Mouse (Mus musculus): ENCODE measurements around the gene Pcdh15. TPM values are rescaled to one million over a fixed set of nuclear protein-coding genes. Genes with fewer than 3 reads are reported as not detected.
A peak's percentile ranks its signal among the peaks of the same experiment; 100 is the strongest.

Pcdh15 gene
- total and polyA plus RNA-seq, 3 experiments, result not detected

DNA sequence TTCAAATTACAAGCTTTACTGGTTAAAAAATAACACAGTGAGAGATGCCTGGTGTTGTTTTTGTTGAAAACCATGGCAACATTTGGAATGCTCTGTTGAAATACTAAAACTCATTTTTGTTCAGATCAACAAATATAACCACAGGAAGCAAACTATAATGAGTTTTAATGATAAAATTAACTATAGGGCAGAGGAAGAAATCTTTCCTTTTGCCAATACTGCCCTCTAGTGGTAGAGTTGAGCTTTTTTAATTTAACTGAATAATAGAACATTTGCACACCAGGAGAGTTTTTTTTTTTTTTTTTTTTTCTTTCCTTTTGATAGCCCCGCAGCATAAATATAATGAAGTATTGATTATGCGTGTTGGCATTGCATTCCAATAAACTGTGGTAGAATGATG lies 1364.8 kb downstream of the Pcdh15 start:
- Histone ChIP-seq H3K36me3 (ENCODE audit: control insufficient read depth in 1 of 2, insufficient read depth in 2 of 2, low read length in 2 of 2) (no peaks in the 10 kb centered on the region), H3K4me1 (ENCODE audit: control insufficient read depth in 1 of 2, insufficient read depth in 2 of 2, low read length in 2 of 2) (no peaks in the 10 kb centered on the region), H3K4me3 (ENCODE audit: control insufficient read depth in 1 of 2, insufficient read depth in 1 of 2, low read depth in 2 of 2, low read length in 2 of 2) (no peak overlapping the region), H3K79me2 (ENCODE audit: control insufficient read depth, insufficient read depth, low read length, poor library complexity) (no peaks in the 10 kb centered on the region), H3K27me3 (ENCODE audit: control insufficient read depth in 1 of 2, insufficient read depth in 2 of 2, low read length in 2 of 2) (no peaks in the 10 kb centered on the region), H3K9me3 (replicated peaks; ENCODE audit: insufficient read depth, low read length) (no peaks in the 10 kb centered on the region), H3K9ac (ENCODE audit: control insufficient read depth, low read depth, low read length, poor library complexity, severe bottlenecking) (no peak overlapping the region), H3K27ac (ENCODE audit: control insufficient read depth, low read depth, low read length) (no peak overlapping the region)
- DNase-seq (ENCODE audit: low read depth, low spot score), result peak; percentile 34
- no peak for TF ChIP-seq GABPA (IDR thresholded peaks at IDR 0.05; ENCODE audit: low read depth, low read length)
- TF ChIP-seq CTCF (IDR thresholded peaks at IDR 0.05 in 2 of 3, conservative IDR thresholded peaks at IDR 0.05 in 1 of 3; ENCODE audit: control insufficient read depth in 1 of 3, insufficient read depth in 1 of 3, low read depth in 2 of 3, low read length in 3 of 3, poor library complexity in 1 of 3, severe bottlenecking in 1 of 3), result peak in 1 of 3 experiments; percentile 55; a peak in 2 of 6 replicates
- no peak for TF ChIP-seq ZMIZ1 (IDR thresholded peaks at IDR 0.05; ENCODE audit: low read depth, low read length)
- TF ChIP-seq MYC (IDR thresholded peaks at IDR 0.05; ENCODE audit: low read depth, low read length), result no peak
- TF ChIP-seq TBP (IDR thresholded peaks at IDR 0.05; ENCODE audit: low read depth, low read length), result no peak
- no peak for TF ChIP-seq KAT2A (conservative IDR thresholded peaks at IDR 0.05; ENCODE audit: low read depth, low read length)
- peak; percentile 75 for TF ChIP-seq RAD21 (IDR thresholded peaks at IDR 0.05; ENCODE audit: low read depth, low read length)
- TF ChIP-seq USF1 (IDR thresholded peaks at IDR 0.05; ENCODE audit: low read depth, low read length), result no peak
- peak; percentile 59; the same call in 1 of the 2 replicates for TF ChIP-seq ZNF384 (IDR thresholded peaks at IDR 0.05; ENCODE audit: low read depth, low read length)
- no peak for TF ChIP-seq NELFE (IDR thresholded peaks at IDR 0.05; ENCODE audit: low read depth, low read length)
- TF ChIP-seq MYB (IDR thresholded peaks at IDR 0.05; ENCODE audit: low read depth, low read length), result no peak
- TF ChIP-seq SIN3A (IDR thresholded peaks at IDR 0.05; ENCODE audit: low read length), result no peak
- no peak for TF ChIP-seq MEF2A (IDR thresholded peaks at IDR 0.05; ENCODE audit: extremely low read depth, insufficient replicate concordance, low read depth, low read length, poor library complexity, severe bottlenecking)
- TF ChIP-seq ZC3H11A (IDR thresholded peaks at IDR 0.05; ENCODE audit: low read depth, low read length), result peak; percentile 31; the same call in 1 of the 2 replicates
- peak; percentile 49 for TF ChIP-seq SMC3 (IDR thresholded peaks at IDR 0.05; ENCODE audit: low read depth, low read length)
- no peak for TF ChIP-seq ZKSCAN1 (IDR thresholded peaks at IDR 0.05; ENCODE audit: low read depth, low read length)

DNA sequence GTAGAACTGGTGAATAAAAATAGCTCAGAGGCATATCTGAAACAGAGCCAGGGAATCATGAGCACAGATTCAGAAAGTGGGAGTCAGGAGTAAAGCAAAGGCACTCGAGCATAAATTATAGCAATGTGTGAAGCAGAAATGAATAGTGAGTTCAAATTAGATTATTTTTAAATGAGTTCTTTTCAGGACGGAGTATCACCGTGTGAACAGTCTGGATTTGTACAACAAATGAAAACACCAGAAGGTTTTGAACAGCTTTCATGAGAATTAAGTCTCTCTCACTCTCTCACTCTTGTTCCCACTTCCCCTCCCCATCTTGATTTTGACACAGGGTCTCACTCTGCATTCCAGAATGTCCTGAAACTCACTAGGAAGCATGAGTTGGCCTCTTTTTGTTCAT lies 1381.6 kb downstream of the Pcdh15 start:
- DNase-seq (ENCODE audit: low read depth, low spot score), result no peak
- H3K9me3 ChIP-seq (replicated peaks; ENCODE audit: insufficient read depth, low read length), result no peaks in the 10 kb centered on the region
- TF ChIP-seq BHLHE40 (IDR thresholded peaks at IDR 0.05; ENCODE audit: borderline replicate concordance, low read depth, low read length), result no peak
- TF ChIP-seq TAL1 (IDR thresholded peaks at IDR 0.05; ENCODE audit: low read length), result no peak
- TF ChIP-seq CTCF (IDR thresholded peaks at IDR 0.05 in 2 of 3, conservative IDR thresholded peaks at IDR 0.05 in 1 of 3; ENCODE audit: control insufficient read depth in 1 of 3, insufficient read depth in 1 of 3, low read depth in 2 of 3, low read length in 3 of 3, poor library complexity in 1 of 3, severe bottlenecking in 1 of 3), result no peak
- TF ChIP-seq MXI1 (IDR thresholded peaks at IDR 0.05; ENCODE audit: low read depth, low read length), result no peak
- no peak for TF ChIP-seq KAT2A (conservative IDR thresholded peaks at IDR 0.05; ENCODE audit: low read depth, low read length)
- no peak for TF ChIP-seq ZMIZ1 (IDR thresholded peaks at IDR 0.05; ENCODE audit: low read depth, low read length)
- TF ChIP-seq MAX (IDR thresholded peaks at IDR 0.05; ENCODE audit: low read length), result no peak
- no peak for TF ChIP-seq MYC (IDR thresholded peaks at IDR 0.05; ENCODE audit: low read depth, low read length)
- TF ChIP-seq GATA1 (IDR thresholded peaks at IDR 0.05; ENCODE audit: low read depth, low read length), result no peak
- no peak for TF ChIP-seq HCFC1 (IDR thresholded peaks at IDR 0.05; ENCODE audit: low read depth, low read length)
- no peak for TF ChIP-seq TCF12 (IDR thresholded peaks at IDR 0.05; ENCODE audit: low read depth, low read length)
- TF ChIP-seq MEF2A (IDR thresholded peaks at IDR 0.05; ENCODE audit: extremely low read depth, insufficient replicate concordance, low read depth, low read length, poor library complexity, severe bottlenecking), result no peak
- TF ChIP-seq E2F4 (IDR thresholded peaks at IDR 0.05; ENCODE audit: borderline replicate concordance, low read depth, low read length), result no peak
- TF ChIP-seq ZNF384 (IDR thresholded peaks at IDR 0.05; ENCODE audit: low read depth, low read length), result no peak
- TF ChIP-seq RCOR1 (IDR thresholded peaks at IDR 0.05; ENCODE audit: low read depth, low read length), result no peak
- TF ChIP-seq MAFK (IDR thresholded peaks at IDR 0.05; ENCODE audit: borderline replicate concordance, low read depth, low read length), result no peak
- TF ChIP-seq ETS1 (IDR thresholded peaks at IDR 0.05; ENCODE audit: low read depth, low read length), result no peak
- no peaks in the 10 kb centered on the region for H3K79me2 ChIP-seq (ENCODE audit: control insufficient read depth, insufficient read depth, low read length, poor library complexity)
- no peaks in the 10 kb centered on the region for H3K27me3 ChIP-seq (ENCODE audit: control insufficient read depth in 1 of 2, insufficient read depth in 2 of 2, low read length in 2 of 2)
- H3K4me3 ChIP-seq (ENCODE audit: control insufficient read depth in 1 of 2, insufficient read depth in 1 of 2, low read depth in 2 of 2, low read length in 2 of 2), result no peak overlapping the region
- H3K36me3 ChIP-seq (ENCODE audit: control insufficient read depth in 1 of 2, insufficient read depth in 2 of 2, low read length in 2 of 2), result no peaks in the 10 kb centered on the region
- H3K4me1 ChIP-seq (ENCODE audit: control insufficient read depth in 1 of 2, insufficient read depth in 2 of 2, low read length in 2 of 2), result no peaks in the 10 kb centered on the region
- H3K27ac ChIP-seq (ENCODE audit: control insufficient read depth, low read depth, low read length), result no peak overlapping the region
- H3K9ac ChIP-seq (ENCODE audit: control insufficient read depth, low read depth, low read length, poor library complexity, severe bottlenecking), result no peak overlapping the region

Data from MEL (cell line).